Mouse (Mus musculus): Measurements from ENCODE around the gene Riok2.
A peak's percentile ranks its signal among the peaks of the same experiment; 100 is the strongest.
"Not testable (repeated sequence)": the region's sequence is repeated elsewhere in the genome, so short reads cannot be mapped to it uniquely, and the experiment has no call there.

The Riok2 gene

DNA sequence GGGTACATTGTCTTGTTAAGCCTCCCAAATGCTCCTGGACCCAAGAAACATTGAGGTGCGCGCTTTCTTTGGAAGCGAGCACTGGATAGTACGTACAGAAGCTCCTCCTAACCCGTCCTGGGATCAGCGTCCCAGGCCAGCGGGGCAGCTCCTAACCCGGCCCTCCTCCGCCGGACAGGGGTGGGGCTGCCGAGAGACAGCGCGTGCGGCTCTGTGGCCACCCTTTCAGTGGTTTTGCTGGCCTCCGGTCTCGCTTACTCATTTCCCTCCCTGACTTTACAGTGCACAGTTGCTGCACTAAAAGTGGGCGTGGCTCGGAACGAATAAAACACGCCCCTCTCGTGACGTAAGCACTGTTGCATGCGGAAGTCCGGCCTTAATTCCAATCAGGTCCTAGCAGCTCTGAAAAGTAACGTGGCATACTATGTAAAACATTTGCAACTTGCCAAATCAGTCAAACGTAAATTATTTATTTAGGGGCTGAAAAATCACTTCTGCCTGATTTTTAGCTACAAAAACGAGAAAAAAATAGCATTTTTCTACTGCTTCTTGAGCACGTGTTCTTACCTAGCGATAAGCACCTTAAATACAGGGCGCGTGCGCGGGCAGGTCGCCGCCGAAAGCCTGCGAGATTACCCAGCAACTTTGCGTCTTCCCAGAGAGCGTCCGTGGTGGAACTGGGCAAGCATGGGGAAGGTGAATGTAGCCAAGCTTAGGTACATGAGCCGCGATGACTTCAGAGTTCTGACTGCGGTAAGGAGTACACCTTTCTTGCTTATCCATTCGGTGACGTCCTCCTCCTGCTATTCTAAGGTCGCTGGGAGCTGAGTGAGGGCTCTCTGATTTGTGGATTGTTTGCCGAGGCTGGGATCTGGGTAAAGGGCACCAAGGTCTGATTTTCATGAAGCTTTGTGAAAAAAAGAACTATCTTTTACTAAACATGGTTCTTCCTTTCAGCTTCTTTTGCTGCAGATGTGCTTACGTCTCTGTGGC lies at the start of gene Riok2:
Gene Riok2, plus strand, starts transcription at position 392 of the 993 bp plus-strand sequence.
- peak; percentile 94 for DNase-seq

- not testable (repeated sequence) for DNase-seq
Measured at GRCm38 (mm10) chr17:17326022-17326421, 48.1 kb upstream of the Riok2 start.

DNA sequence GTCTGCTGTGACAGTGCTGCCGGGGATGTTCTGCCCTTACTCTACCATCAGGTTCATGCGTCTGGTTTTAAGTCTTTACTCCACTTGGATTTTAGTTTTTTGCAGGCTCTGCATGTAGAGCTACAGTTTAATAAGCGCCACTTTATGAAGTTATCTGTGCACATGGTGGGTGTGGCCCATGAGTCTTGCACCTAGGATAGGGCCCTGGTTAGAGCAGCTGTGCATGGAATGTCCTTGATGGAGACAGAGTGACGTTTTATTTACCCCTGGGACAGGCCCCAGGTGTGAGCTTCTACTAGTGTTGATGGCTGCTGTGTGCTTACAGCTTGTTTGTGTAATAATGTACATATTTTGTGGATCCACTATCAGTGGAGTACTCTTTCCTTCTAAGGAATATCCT lies 47.5 kb upstream of the Riok2 start:
- no peak for DNase-seq

- peak; percentile 1 for DNase-seq
Measured at GRCm38 (mm10) chr17:17345374-17346183, 28.5 kb upstream of the Riok2 start.

- not testable (repeated sequence) for DNase-seq
Measured at GRCm38 (mm10) chr17:17346281-17346680, 27.8 kb upstream of the Riok2 start.

DNA sequence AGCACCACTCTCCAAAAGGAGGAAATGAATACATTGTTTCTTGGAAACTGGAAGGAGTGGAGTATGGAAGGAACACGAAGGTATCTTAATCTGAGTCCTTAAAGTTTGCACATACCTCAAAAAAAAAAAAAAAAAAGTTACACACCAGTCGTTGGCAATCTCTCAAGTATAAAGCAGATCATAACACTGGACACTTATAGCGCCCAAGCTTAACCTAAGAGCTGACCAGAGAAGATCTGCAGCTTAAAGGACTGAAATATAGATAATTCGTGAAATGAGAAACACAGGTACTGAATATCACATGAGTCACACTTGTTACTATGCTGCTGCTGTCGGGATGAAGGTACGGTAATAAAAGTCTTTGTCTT lies 575 bp upstream of the Riok2 start:
- DNase-seq, result no peak

GRCm38 (mm10) chr17:17375581-17375980 lies 1.5 kb downstream of the Riok2 start:
- no peak for DNase-seq

- no peak for DNase-seq
Measured at GRCm38 (mm10) chr17:17383703-17384102, 9.6 kb downstream of the Riok2 start.

- no peak for DNase-seq
Measured at GRCm38 (mm10) chr17:17384502-17384901, 10.4 kb downstream of the Riok2 start.

DNA sequence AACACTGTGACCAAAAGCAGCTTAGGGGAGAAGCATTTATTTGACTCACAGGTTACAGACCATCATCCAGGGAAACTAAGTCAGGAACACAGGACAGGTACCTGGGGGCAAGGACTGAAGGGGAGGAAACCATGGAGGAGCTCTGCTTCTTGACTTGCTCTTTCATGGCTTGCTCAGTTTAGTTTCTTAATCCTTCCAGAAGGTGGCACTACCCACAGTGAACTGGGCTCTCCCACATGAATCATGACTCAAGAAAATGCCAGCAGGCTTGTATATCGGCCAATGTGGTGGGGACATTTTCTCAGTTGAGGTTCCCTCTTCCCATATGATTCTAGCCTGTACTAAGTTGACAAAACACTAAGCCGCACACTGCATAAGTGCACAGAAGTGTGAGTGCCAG lies 12.0 kb downstream of the Riok2 start:
- DNase-seq, result no peak

DNA sequence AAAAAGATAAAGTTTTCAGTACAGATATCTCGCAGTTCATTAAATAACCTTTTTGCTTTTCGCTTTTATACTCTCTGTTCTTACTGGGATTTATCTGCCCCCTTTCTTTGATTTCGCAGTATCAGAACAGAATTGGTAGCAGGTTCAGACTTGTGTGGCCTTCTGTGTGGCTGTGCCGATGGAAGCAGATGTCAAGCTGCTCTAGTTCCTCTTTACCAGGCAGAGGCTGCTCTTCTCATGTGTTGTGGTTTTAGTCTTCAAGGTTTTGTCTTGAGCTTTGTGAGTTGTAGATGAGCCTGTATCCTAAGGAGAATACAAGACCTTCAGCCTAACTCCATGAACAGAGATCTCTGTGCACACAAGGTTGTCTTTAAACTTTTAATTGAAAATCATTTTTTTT lies 17.7 kb downstream of the Riok2 start:
- DNase-seq, result no peak

- DNase-seq, result no peak
Measured at GRCm38 (mm10) chr17:17392863-17393262, 18.8 kb downstream of the Riok2 start.

- DNase-seq, result no peak
Measured at GRCm38 (mm10) chr17:17393300-17393699, 19.2 kb downstream of the Riok2 start.

DNA sequence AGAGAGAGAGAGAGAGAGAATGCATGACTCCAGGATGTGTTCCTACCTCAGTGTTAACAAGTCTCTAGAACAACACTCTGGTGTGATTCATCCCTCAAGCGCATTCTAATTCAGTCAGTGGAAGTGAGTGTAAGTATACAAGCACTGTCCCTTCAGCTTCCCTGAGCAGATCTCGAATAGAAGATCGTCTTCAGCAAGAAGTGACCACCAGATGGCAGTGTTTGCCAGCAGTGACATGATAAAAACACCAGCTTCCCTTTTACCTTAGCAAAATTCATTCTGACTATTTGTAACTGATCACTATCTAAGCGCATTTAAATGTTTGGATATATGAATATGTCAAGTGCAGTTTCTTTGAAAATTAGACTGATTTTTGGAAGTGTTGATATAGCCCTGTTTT lies 20.2 kb downstream of the Riok2 start:
- DNase-seq, result peak; percentile 88

- no peak for DNase-seq
Measured at GRCm38 (mm10) chr17:17396869-17397268, 22.8 kb downstream of the Riok2 start.

DNA sequence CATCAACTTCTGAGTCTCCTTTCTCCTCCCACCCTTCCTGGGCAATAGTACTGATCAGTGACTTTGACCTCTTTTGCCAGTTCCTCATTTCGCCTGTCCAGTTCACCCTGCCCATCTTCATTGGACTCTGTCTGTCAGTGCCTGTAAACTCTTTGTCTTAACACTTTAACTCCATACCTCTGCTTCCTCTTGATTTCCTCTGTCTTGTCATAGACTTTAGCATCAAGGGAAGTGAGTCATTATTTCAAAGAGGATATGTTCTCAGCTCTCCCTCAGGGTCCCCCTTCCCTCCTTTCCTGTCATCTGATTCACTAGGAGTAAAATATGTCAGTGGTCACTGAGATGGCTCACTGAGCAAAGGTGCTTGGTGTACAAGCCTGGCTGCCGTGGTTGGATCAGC lies 24.6 kb downstream of the Riok2 start:
- DNase-seq, result no peak

GRCm38 (mm10) chr17:17402222-17403004 lies 28.3 kb downstream of the Riok2 start, which contains the start of gene Lix1:
Lix1 (plus strand) TSS chr17:17402672.
- peak; percentile 85 for DNase-seq

GRCm38 (mm10) chr17:17403038-17403437 lies 28.9 kb downstream of the Riok2 start:
- peak; percentile 25 for DNase-seq

DNA sequence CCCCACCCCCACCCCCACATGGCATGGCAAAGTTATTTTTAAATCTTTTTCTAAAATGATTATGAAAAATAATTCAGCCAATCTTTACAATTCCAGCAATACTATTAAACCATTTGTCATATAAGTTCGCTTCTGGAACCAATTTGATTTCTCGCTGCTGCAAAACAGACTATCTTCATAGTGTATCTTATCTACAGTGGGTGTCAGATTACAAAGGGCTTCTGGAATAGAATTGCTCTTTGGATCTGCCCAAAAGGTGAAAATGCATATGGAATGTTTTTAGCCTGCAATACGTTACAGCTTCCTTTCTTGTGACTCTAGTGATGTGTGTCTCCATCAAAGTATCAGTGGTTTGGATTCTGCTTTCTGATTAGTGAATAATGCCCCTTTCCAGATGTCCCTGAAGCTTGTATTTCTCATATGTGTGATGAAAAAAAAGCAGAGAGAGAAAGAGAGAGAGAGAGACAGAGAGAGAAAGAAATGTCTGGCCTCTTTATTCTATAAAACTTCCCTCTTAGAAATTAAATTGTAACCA lies 29.5 kb downstream of the Riok2 start:
- DNase-seq, result no peak

GRCm38 (mm10) chr17:17404811-17405544 lies 30.9 kb downstream of the Riok2 start:
- peak; percentile 53 for DNase-seq

- no peak for DNase-seq
Measured at GRCm38 (mm10) chr17:17405606-17406005, 31.5 kb downstream of the Riok2 start.

DNA sequence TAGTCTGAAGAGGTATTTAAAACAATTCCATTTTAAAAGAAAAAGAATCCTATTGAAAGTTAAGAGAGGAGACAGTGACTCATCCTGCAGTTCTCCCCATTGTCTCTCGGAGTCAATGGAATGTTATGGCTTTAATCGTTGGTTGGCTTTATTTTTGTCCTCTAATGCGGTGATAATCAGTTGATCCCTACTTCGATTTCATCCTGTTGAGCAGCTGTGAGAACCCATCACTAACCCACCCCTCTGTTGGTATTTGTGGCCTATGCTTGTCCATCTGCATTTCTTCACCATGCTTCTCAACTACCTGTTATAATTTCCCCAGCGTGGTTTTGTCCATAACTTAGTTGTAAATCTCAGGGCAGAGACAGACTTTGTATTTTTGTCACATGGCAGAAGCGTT lies 34.0 kb downstream of the Riok2 start:
- DNase-seq, result no peak

Measured in right cerebral cortex, adult 18-20 months (tissue).